Mouse (Mus musculus) cerebellum, adult 8-10 months (tissue): ENCODE results near the gene Lmbrd1.
"Not testable (repeated sequence)": the region's sequence is repeated elsewhere in the genome, so short reads cannot be mapped to it uniquely, and the experiment has no call there.

Experiments
- DNase-seq: peaks from one replicate; pipeline ENCODE4 v3.0.0; 2022

The Lmbrd1 gene

GRCm38 (mm10) chr1:24729784-24730183 is 51.4 kb downstream of the Lmbrd1 start:
- DNase-seq: no peak

- DNase-seq: no peak
Observed at GRCm38 (mm10) chr1:24732286-24732685, 53.9 kb downstream of the Lmbrd1 start.

- DNase-seq: no peak
Observed at GRCm38 (mm10) chr1:24734866-24735265, 56.4 kb downstream of the Lmbrd1 start.

GRCm38 (mm10) chr1:24740903-24741302 is 62.5 kb downstream of the Lmbrd1 start:
- no peak for DNase-seq

GRCm38 (mm10) chr1:24741552-24741951 is 63.1 kb downstream of the Lmbrd1 start:
- no peak for DNase-seq

- no peak for DNase-seq
Observed at GRCm38 (mm10) chr1:24743191-24743924, 64.9 kb downstream of the Lmbrd1 start.

- no peak for DNase-seq
Observed at GRCm38 (mm10) chr1:24752715-24753114, 74.3 kb downstream of the Lmbrd1 start.

GRCm38 (mm10) chr1:24758516-24758915 is 80.1 kb downstream of the Lmbrd1 start:
- DNase-seq: peak; percentile 48

GRCm38 (mm10) chr1:24766466-24766865 is 88.0 kb downstream of the Lmbrd1 start:
- no peak for DNase-seq

- not testable (repeated sequence) for DNase-seq
Observed at GRCm38 (mm10) chr1:24767197-24767596, 88.8 kb downstream of the Lmbrd1 start.

GRCm38 (mm10) chr1:24773642-24774041 is 95.2 kb downstream of the Lmbrd1 start:
- no peak for DNase-seq

GRCm38 (mm10) chr1:24776576-24776975 is 98.1 kb downstream of the Lmbrd1 start:
- DNase-seq: no peak

- no peak for DNase-seq
Observed at GRCm38 (mm10) chr1:24793168-24793567, 114.7 kb downstream of the Lmbrd1 start.

GRCm38 (mm10) chr1:24807971-24808370 is 129.5 kb downstream of the Lmbrd1 start:
- DNase-seq: not testable (repeated sequence)
